Mouse (Mus musculus): ENCODE measurements around the gene Cldn34c3. TPM values are rescaled to one million over a fixed set of nuclear protein-coding genes. Genes with fewer than 3 reads are reported as not detected.
"Not testable (repeated sequence)": the region's sequence is repeated elsewhere in the genome, so short reads cannot be mapped to it uniquely, and the experiment has no call there.

Gene Cldn34c3
- not detected for total RNA-seq (2021)
- long read RNA-seq, experiment 1, result 0 reads
- long read RNA-seq, experiment 2, result 0 reads

DNA sequence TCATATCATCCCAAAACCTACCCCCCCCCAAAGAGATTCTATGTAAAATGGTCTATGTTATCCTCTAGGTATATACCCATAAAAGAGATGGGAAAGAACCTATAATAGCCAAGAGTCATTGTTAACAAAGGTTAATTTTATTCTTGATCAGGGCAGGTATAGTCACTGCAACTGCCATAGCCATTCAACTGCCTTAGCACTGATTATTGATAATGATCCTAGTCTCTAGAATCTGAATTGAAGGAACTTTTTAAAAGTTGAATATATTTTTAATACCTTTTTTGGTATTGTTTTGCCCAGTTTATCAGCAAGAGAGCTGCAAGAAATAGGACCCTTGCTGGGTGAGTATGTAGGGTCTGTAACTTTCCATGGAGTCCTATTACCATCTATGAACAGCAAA, at the start of gene Cldn34c3:
Gene Cldn34c3 (plus strand): TSS at position 301 of the 400 bp plus-strand sequence.
- H3K27ac ChIP-seq; intact Hi-C loops (cut with DNase I); H3K4me3 ChIP-seq; DNase-seq: not testable (repeated sequence)

Other genes starting within 250 kb of the Cldn34c3 start
- not detected for gene Cldn34c2, start 212.0 kb upstream of the Cldn34c3 start, total RNA-seq (2021)
- gene Gm17467, start 88.9 kb upstream of the Cldn34c3 start, total RNA-seq (2021), result not detected